ENCODE assay signal across 34 mouse cellular contexts in the genomic region with DNA sequence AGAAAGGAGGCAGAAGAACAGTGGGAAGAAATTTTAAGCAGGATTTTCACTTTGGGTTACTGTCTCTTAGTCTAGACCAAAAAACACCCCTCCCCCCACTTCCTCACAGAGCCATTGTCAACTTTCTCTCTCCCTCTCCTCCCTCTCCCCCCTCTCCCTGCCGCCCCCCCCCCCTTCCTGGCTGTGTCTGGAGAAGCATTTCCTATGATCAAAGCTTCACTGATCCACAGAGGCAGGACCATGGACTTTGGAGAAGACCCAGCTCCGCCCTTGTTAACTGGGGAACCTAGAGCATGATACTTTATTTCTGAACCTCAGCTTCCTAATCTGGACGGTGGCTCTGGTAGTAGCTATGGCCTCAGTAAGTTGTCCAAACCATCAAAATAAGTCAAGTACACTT. TPM values are rescaled to one million over a fixed set of nuclear protein-coding genes. Genes with fewer than 3 reads are reported as not detected.
A peak's percentile ranks its signal among the peaks of the same experiment; 100 is the strongest.
DNase-seq lines count a peak whose midpoint lies in the region; ATAC-seq lines count a peak whose summit lies in the region.
"Had no signal": no experiment of that assay in that cellular context is flagged by ENCODE, and none has a peak within 500 bp of the region (broad histone marks: within the 10 kb centered on the region; RNA-seq: fewer than 3 reads in every experiment).

No protein-coding gene starts in this region.

- H3K9ac ChIP-seq in kidney, embryonic 15.5 days: no peak overlapping the region
- H3K9ac ChIP-seq: embryonic facial prominence, embryonic 12.5 days; forebrain, embryonic 15.5 days; heart, embryonic 15.5 days; hindbrain, embryonic 13.5 days; limb, embryonic 12.5 days; liver, postnatal 0 days; midbrain, embryonic 15.5 days; neural tube, embryonic 15.5 days had no signal

- H3K4me3 ChIP-seq in heart, embryonic 10.5 days: no peak overlapping the region
- H3K4me3 ChIP-seq in kidney, embryonic 15.5 days (replicated peaks): no peak overlapping the region
- H3K4me3 ChIP-seq: embryonic facial prominence, embryonic 12.5 days; forebrain, embryonic 15.5 days; heart, embryonic 15.5 days; hindbrain, embryonic 13.5 days; layer of hippocampus, adult 2 months; left cerebral cortex, adult 2 months; limb, embryonic 12.5 days; midbrain, embryonic 10.5 days; midbrain, embryonic 15.5 days; neural tube, embryonic 15.5 days had no signal

- peak; percentile 48 for DNase-seq in heart, embryonic 10.5 days (ENCODE audit: low spot score)
- no peak for DNase-seq in heart, adult 9 months (ENCODE audit: low spot score in 2 of 2)
- DNase-seq in kidney, postnatal 10 days: peak; percentile 31
- peak; percentile 62 for DNase-seq in lung, postnatal 10 days
- no peak for DNase-seq in lung, adult 18-20 months
- DNase-seq: adrenal gland, postnatal 25 days; cerebellum, adult 11-12 months; cerebellum, adult 9-11 months; gastrocnemius, postnatal 25 days; heart, adult 18-20 months; liver, postnatal 0 days; retina, postnatal 1 day; right cerebral cortex, postnatal 14 days; thymus, postnatal 4 days had no signal

- H3K4me2 ChIP-seq in kidney, embryonic 15.5 days: no peak overlapping the region
- H3K4me2 ChIP-seq: embryonic facial prominence, embryonic 12.5 days; forebrain, embryonic 15.5 days; heart, embryonic 15.5 days; hindbrain, embryonic 13.5 days; limb, embryonic 12.5 days; liver, embryonic 11.5 days; midbrain, embryonic 15.5 days; neural tube, embryonic 15.5 days had no signal

- no peaks in the 10 kb centered on the region for H3K9me3 ChIP-seq in heart, embryonic 10.5 days
- no peaks in the 10 kb centered on the region for H3K9me3 ChIP-seq in kidney, embryonic 15.5 days (replicated peaks)
- H3K9me3 ChIP-seq: embryonic facial prominence, embryonic 12.5 days; forebrain, embryonic 15.5 days; heart, embryonic 15.5 days; hindbrain, embryonic 13.5 days; limb, embryonic 12.5 days; neural tube, embryonic 15.5 days had no signal

- no peaks in the 10 kb centered on the region for H3K36me3 ChIP-seq in heart, embryonic 10.5 days
- no peaks in the 10 kb centered on the region for H3K36me3 ChIP-seq in kidney, embryonic 15.5 days
- H3K36me3 ChIP-seq: embryonic facial prominence, embryonic 12.5 days; forebrain, embryonic 15.5 days; heart, embryonic 15.5 days; hindbrain, embryonic 13.5 days; limb, embryonic 12.5 days; midbrain, embryonic 10.5 days; midbrain, embryonic 15.5 days; neural tube, embryonic 15.5 days had no signal

- no peak overlapping the region for H3K27ac ChIP-seq in heart, embryonic 10.5 days
- no peak overlapping the region for H3K27ac ChIP-seq in kidney, embryonic 15.5 days
- H3K27ac ChIP-seq: embryonic facial prominence, embryonic 12.5 days; forebrain, embryonic 15.5 days; heart, embryonic 15.5 days; hindbrain, embryonic 13.5 days; layer of hippocampus, adult 2 months; left cerebral cortex, adult 2 months; limb, embryonic 12.5 days; midbrain, embryonic 10.5 days; midbrain, embryonic 15.5 days; neural tube, embryonic 15.5 days had no signal

- 41% methylated on average over 2 of the region's 3 CpGs for WGBS in heart, embryonic 10.5 days
- WGBS in kidney, embryonic 15.5 days: 49% methylated on average over 2 of the region's 3 CpGs

- ATAC-seq in kidney, embryonic 15.5 days (replicated peaks; ENCODE audit: low FRiP score): no peak; the same call in 1 of the 2 replicates
- no peak for ATAC-seq in activated CD4-positive, CD25-positive, alpha-beta regulatory T cell, adult 4 months
- ATAC-seq: CD4-positive, CD25-positive, alpha-beta regulatory T cell, adult 4 months; forebrain, embryonic 15.5 days; intestine, postnatal 0 days; liver, postnatal 0 days; midbrain, embryonic 15.5 days had no signal

- no peaks in the 10 kb centered on the region for H3K27me3 ChIP-seq in heart, embryonic 10.5 days (ENCODE audit: insufficient read depth, poor library complexity, severe bottlenecking)
- H3K27me3 ChIP-seq in kidney, embryonic 15.5 days: no peaks in the 10 kb centered on the region
- H3K27me3 ChIP-seq: embryonic facial prominence, embryonic 12.5 days; forebrain, embryonic 15.5 days; heart, embryonic 15.5 days; hindbrain, embryonic 13.5 days; limb, embryonic 12.5 days; midbrain, embryonic 15.5 days; neural tube, embryonic 15.5 days had no signal

- peaks cover 9% of the 10 kb centered on the region for H3K4me1 ChIP-seq in heart, embryonic 10.5 days
- no peaks in the 10 kb centered on the region for H3K4me1 ChIP-seq in kidney, embryonic 15.5 days
- H3K4me1 ChIP-seq: embryonic facial prominence, embryonic 12.5 days; forebrain, embryonic 15.5 days; hindbrain, embryonic 13.5 days; limb, embryonic 12.5 days; midbrain, embryonic 15.5 days had no signal

RNA-seq across cellular contexts. Expression of a gene that starts 30.5 kb away (rescaled TPM):
- polyA plus RNA-seq in heart, embryonic 10.5 days (2016; fragmentation: Nextera tagmentation; extraction: Ambion mirVana): not detected in 2 replicates
- not detected in 2 replicates for polyA plus RNA-seq in kidney, embryonic 15.5 days (2015; fragmentation: Nextera tagmentation; extraction: Ambion mirVana)
- not detected for polyA plus RNA-seq in activated CD4-positive, CD25-positive, alpha-beta regulatory T cell, adult 4 months (2017; shearing (Covaris generic))
- polyA plus RNA-seq: CD4-positive, CD25-positive, alpha-beta regulatory T cell, adult 4 months; embryonic facial prominence, embryonic 12.5 days; forebrain, embryonic 15.5 days; frontal cortex, adult 2 months; heart, embryonic 15.5 days; hindbrain, embryonic 13.5 days; intestine, postnatal 0 days; limb, embryonic 12.5 days; liver, embryonic 11.5 days; liver, postnatal 0 days; midbrain, embryonic 10.5 days; midbrain, embryonic 15.5 days; neural tube, embryonic 15.5 days; small intestine, adult 2 months; stomach, embryonic 14.5 days; testis, adult 2 months; thymus, postnatal 0 days had no signal

Comparison
In these comparisons a context has a peak if more than half of its experiments do, and no peak if none do; other contexts are left out.
1. DNase-seq: peak in heart, embryonic 10.5 days (single experiment), kidney, postnatal 10 days (single experiment) and lung, postnatal 10 days (single experiment); none in heart, adult 9 months (0 of 2) and lung, adult 18-20 months (0 of 2).